Mouse (Mus musculus): ENCODE data around the gene Fmn2. TPM values are rescaled to one million over a fixed set of nuclear protein-coding genes. Genes with fewer than 3 reads are reported as not detected.
A peak's percentile ranks its signal among the peaks of the same experiment; 100 is the strongest.

Gene Fmn2
- polyA plus RNA-seq, 1 experiment, result not detected

DNA sequence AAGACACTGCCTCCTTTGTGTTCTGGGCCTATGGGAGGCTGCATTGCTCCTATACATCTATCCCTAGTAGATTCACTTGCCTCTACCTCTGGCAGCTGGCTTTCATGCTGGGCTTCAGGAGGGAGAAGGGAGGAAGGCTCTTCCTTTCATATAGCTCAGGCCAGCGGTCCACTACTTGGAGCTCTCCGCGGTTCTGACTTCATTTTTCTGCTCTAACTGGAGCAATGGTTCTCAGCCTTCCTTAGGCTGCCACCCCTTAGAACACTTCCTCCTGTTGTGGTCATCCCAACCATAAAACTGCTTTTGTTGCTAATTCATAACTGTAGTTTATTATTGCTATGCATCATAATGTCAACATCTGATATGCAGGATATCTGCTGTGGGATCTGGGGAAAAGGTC lies 121.4 kb downstream of the Fmn2 start:
- Histone ChIP-seq H3K4me3 (ENCODE audit: insufficient read depth, poor library complexity, severe bottlenecking) (no peak overlapping the region), H3K36me3 (ENCODE audit: control insufficient read depth, insufficient read depth) (no peaks in the 10 kb centered on the region), H3ac (ENCODE audit: control insufficient read depth, insufficient read length, low read depth) (no peak overlapping the region), H3K27me3 (ENCODE audit: control insufficient read depth, insufficient read depth, insufficient read length) (no peaks in the 10 kb centered on the region), H3K79me3 (ENCODE audit: low read depth) (no peaks in the 10 kb centered on the region), H3K79me2 (ENCODE audit: control insufficient read depth, insufficient read depth) (no peaks in the 10 kb centered on the region)
- TF ChIP-seq MYOG (IDR thresholded peaks at IDR 0.05; ENCODE audit: control insufficient read depth, extremely low read depth, insufficient read length) (no peak), CEBPB (IDR thresholded peaks at IDR 0.05; ENCODE audit: low read depth) (no peak), USF1 (IDR thresholded peaks at IDR 0.05; ENCODE audit: low read depth) (no peak), CTCF (IDR thresholded peaks at IDR 0.05; ENCODE audit: control insufficient read depth, insufficient read depth, insufficient read length) (no peak), MAX (IDR thresholded peaks at IDR 0.05) (no peak), FOSL1 (IDR thresholded peaks at IDR 0.05; ENCODE audit: insufficient read depth, low read length, poor library complexity, severe bottlenecking) (no peak), MYOD1 (IDR thresholded peaks at IDR 0.05; ENCODE audit: control insufficient read depth, insufficient read length, low read depth) (no peak)

DNA sequence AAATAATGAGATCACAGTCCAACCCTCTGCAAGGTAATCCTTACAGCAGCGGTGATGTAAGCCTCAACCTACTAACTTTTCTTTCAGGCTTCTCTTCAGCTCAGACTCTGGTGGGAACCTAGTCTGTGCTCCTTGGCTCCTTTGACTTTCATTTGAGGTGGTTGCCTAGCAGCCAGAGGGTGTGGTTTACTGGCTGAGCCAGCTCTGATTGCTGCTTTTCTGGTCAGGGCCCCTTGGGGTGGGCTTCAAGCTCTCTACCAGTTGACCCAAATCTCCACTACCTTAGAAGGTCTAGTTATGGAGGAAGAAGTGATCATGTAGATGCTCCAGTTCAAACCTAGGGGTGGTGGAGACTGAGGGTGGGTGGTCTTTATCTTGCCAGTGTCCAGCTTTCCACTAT lies 128.4 kb downstream of the Fmn2 start:
- Histone ChIP-seq H3K27me3 (ENCODE audit: control insufficient read depth, insufficient read depth, insufficient read length) (no peaks in the 10 kb centered on the region), H3K79me2 (ENCODE audit: control insufficient read depth, insufficient read depth) (no peaks in the 10 kb centered on the region), H3K4me3 (ENCODE audit: insufficient read depth, poor library complexity, severe bottlenecking) (no peak overlapping the region), H3K79me3 (ENCODE audit: low read depth) (no peaks in the 10 kb centered on the region), H3K36me3 (ENCODE audit: control insufficient read depth, insufficient read depth) (no peaks in the 10 kb centered on the region), H3ac (ENCODE audit: control insufficient read depth, insufficient read length, low read depth) (no peak overlapping the region)
- TF ChIP-seq CTCF (IDR thresholded peaks at IDR 0.05; ENCODE audit: control insufficient read depth, insufficient read depth, insufficient read length) (no peak), CEBPB (IDR thresholded peaks at IDR 0.05; ENCODE audit: low read depth) (no peak), MYOD1 (IDR thresholded peaks at IDR 0.05; ENCODE audit: control insufficient read depth, insufficient read length, low read depth) (no peak), MYOG (IDR thresholded peaks at IDR 0.05; ENCODE audit: control insufficient read depth, extremely low read depth, insufficient read length) (no peak), USF1 (IDR thresholded peaks at IDR 0.05; ENCODE audit: low read depth) (no peak), MAX (IDR thresholded peaks at IDR 0.05) (no peak)

DNA sequence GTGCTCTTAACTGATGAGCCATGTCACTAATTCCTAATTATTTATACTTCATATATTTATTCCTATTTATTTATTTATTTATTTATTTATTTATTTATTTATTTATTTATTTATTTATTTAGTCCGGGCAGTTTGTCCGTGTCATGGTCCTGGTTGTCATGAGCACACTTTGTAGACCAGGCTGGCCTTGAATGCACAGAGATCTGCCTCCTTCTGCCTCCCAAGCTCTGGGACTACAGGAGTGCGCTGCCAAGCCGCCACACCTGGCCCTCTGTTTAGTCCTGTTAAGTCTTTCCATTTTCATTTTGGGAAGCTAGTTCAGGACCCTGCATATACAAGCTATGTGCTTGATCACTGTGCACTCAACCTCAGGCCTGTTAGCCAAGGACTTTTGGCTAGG lies 134.7 kb downstream of the Fmn2 start:
- Histone ChIP-seq H3K79me3 (ENCODE audit: low read depth) (no peaks in the 10 kb centered on the region), H3K27me3 (ENCODE audit: control insufficient read depth, insufficient read depth, insufficient read length) (no peaks in the 10 kb centered on the region), H3ac (ENCODE audit: control insufficient read depth, insufficient read length, low read depth) (no peak overlapping the region), H3K79me2 (ENCODE audit: control insufficient read depth, insufficient read depth) (no peaks in the 10 kb centered on the region), H3K36me3 (ENCODE audit: control insufficient read depth, insufficient read depth) (no peaks in the 10 kb centered on the region), H3K4me3 (ENCODE audit: insufficient read depth, poor library complexity, severe bottlenecking) (no peak overlapping the region)
- TF ChIP-seq MAX (IDR thresholded peaks at IDR 0.05) (no peak), MYOD1 (IDR thresholded peaks at IDR 0.05; ENCODE audit: control insufficient read depth, insufficient read length, low read depth) (no peak), USF1 (IDR thresholded peaks at IDR 0.05; ENCODE audit: low read depth) (no peak), MYOG (IDR thresholded peaks at IDR 0.05; ENCODE audit: control insufficient read depth, extremely low read depth, insufficient read length) (no peak), FOSL1 (IDR thresholded peaks at IDR 0.05; ENCODE audit: insufficient read depth, low read length, poor library complexity, severe bottlenecking) (no peak), CEBPB (IDR thresholded peaks at IDR 0.05; ENCODE audit: low read depth) (no peak), CTCF (IDR thresholded peaks at IDR 0.05; ENCODE audit: control insufficient read depth, insufficient read depth, insufficient read length) (no peak)

DNA sequence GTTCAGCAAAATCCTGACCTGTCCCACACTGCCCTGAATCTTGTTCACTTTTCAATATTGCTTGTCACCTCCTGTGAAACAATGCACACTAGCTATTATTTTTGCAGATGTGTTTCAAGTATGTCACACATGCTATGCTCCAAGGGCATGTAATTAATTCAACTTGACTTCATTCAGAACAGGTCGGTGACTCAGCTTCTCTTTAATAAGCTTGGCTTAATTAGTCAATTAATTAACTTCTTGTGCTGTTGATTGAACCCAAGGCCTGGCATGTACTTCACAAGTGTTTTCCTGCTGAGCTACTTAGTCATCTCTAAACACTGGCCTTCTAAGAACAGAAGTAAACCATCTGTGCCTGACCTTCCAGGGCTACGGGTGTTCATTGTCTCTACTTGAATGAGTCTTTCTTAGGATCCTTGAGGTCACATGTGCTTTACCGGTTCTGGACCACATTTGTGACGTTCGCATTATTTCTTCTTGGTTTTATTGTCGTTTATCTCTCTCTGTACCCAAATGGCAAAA lies 136.0 kb downstream of the Fmn2 start:
- Histone ChIP-seq H3ac (ENCODE audit: control insufficient read depth, insufficient read length, low read depth) (no peak overlapping the region), H3K27me3 (ENCODE audit: control insufficient read depth, insufficient read depth, insufficient read length) (no peaks in the 10 kb centered on the region), H3K4me3 (ENCODE audit: insufficient read depth, poor library complexity, severe bottlenecking) (no peak overlapping the region), H3K79me3 (ENCODE audit: low read depth) (no peaks in the 10 kb centered on the region), H3K79me2 (ENCODE audit: control insufficient read depth, insufficient read depth) (no peaks in the 10 kb centered on the region), H3K36me3 (ENCODE audit: control insufficient read depth, insufficient read depth) (no peaks in the 10 kb centered on the region)
- TF ChIP-seq FOSL1 (IDR thresholded peaks at IDR 0.05; ENCODE audit: insufficient read depth, low read length, poor library complexity, severe bottlenecking) (no peak), MAX (IDR thresholded peaks at IDR 0.05) (no peak), MYOG (IDR thresholded peaks at IDR 0.05; ENCODE audit: control insufficient read depth, extremely low read depth, insufficient read length) (no peak), USF1 (IDR thresholded peaks at IDR 0.05; ENCODE audit: low read depth) (no peak), CEBPB (IDR thresholded peaks at IDR 0.05; ENCODE audit: low read depth) (no peak), CTCF (IDR thresholded peaks at IDR 0.05; ENCODE audit: control insufficient read depth, insufficient read depth, insufficient read length) (no peak), MYOD1 (IDR thresholded peaks at IDR 0.05; ENCODE audit: control insufficient read depth, insufficient read length, low read depth) (no peak)

DNA sequence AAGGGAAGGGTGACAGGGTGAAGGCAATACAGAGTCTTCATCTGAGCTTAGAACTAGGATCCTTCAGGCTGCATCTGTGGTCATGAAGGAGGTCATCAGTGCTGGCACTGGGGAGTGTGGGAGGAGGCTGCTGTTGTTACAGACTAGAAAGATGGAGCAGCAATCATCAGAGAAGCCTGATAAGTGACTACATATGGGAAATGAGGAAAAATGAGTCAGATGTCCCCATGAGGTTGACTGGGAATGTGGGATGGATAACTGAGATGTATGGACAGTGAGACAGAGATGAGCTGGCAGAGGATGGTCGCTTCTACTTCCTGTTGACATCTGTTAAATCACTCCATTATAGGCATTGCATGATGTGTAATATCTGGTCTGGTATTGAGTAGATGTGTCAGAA lies 139.3 kb downstream of the Fmn2 start:
- no peaks in the 10 kb centered on the region for H3K36me3 ChIP-seq (ENCODE audit: control insufficient read depth, insufficient read depth)
- TF ChIP-seq MYOD1 (IDR thresholded peaks at IDR 0.05; ENCODE audit: control insufficient read depth, insufficient read length, low read depth) (peak; percentile 44), MYOG (IDR thresholded peaks at IDR 0.05; ENCODE audit: control insufficient read depth, extremely low read depth, insufficient read length) (no peak), CTCF (IDR thresholded peaks at IDR 0.05; ENCODE audit: control insufficient read depth, insufficient read depth, insufficient read length) (no peak), CEBPB (IDR thresholded peaks at IDR 0.05; ENCODE audit: low read depth) (no peak), FOSL1 (IDR thresholded peaks at IDR 0.05; ENCODE audit: insufficient read depth, low read length, poor library complexity, severe bottlenecking) (no peak), MAX (IDR thresholded peaks at IDR 0.05) (no peak)
- no peak overlapping the region for H3ac ChIP-seq (ENCODE audit: control insufficient read depth, insufficient read length, low read depth)
- H3K79me2 ChIP-seq (ENCODE audit: control insufficient read depth, insufficient read depth), result no peaks in the 10 kb centered on the region
- H3K27me3 ChIP-seq (ENCODE audit: control insufficient read depth, insufficient read depth, insufficient read length), result no peaks in the 10 kb centered on the region
- no peak overlapping the region for H3K4me3 ChIP-seq (ENCODE audit: insufficient read depth, poor library complexity, severe bottlenecking)
- no peaks in the 10 kb centered on the region for H3K79me3 ChIP-seq (ENCODE audit: low read depth)
